Mouse (Mus musculus): Measurements from ENCODE around the gene Ptprt.

DNA sequence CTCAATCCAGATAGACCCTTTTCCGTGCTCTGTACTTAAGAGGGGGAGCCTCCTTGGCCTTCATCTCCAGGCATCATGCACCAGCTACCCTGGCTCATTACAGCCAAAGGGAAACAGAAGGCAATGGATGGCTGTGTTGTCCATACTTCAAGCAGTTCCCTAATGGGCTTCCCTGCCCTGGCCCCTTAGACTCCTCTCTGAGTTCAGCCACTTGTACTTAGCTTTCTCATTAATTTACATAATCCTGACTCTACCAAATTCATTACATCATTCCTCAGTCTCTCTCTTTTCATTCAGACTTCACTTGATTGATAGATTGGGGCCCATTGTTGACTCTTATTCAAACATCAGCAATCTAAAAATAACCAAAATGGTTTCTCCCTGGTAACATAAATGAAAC lies 320.7 kb downstream of the Ptprt start:
- no peak for TF ChIP-seq CTCF (IDR thresholded peaks at IDR 0.05; ENCODE audit: low read depth, low read length)
- TF ChIP-seq POLR2A (IDR thresholded peaks at IDR 0.05; ENCODE audit: borderline replicate concordance, low read depth, low read length), result no peak
